Mouse (Mus musculus) cerebellum, adult 11-12 months (tissue): Measurements from ENCODE around the gene Vwce.

Source experiments
- DNase-seq: peaks from one replicate; pipeline ENCODE4 v3.0.0; 2022

The Vwce gene

GRCm38 (mm10) chr19:10692361-10692760, 58.3 kb downstream of the Vwce start:
- DNase-seq = peak; percentile 12

- DNase-seq = no peak
These were observed 60.1 kb downstream of the Vwce start for GRCm38 (mm10) chr19:10693926-10694682.

GRCm38 (mm10) chr19:10695801-10696200, 61.8 kb downstream of the Vwce start:
- DNase-seq = no peak

- DNase-seq = no peak
These were observed 64.3 kb downstream of the Vwce start for GRCm38 (mm10) chr19:10698131-10698991.

GRCm38 (mm10) chr19:10699851-10700250, 65.8 kb downstream of the Vwce start:
- DNase-seq = no peak

- DNase-seq = peak; percentile 75
These were observed 67.2 kb downstream of the Vwce start for GRCm38 (mm10) chr19:10701013-10701726.

- no peak for DNase-seq
These were observed 68.1 kb downstream of the Vwce start for GRCm38 (mm10) chr19:10702125-10702524.

- peak; percentile 69 for DNase-seq
These were observed 69.5 kb downstream of the Vwce start for GRCm38 (mm10) chr19:10703470-10703869.

GRCm38 (mm10) chr19:10707087-10707875, 73.3 kb downstream of the Vwce start:
- DNase-seq = peak; percentile 70

GRCm38 (mm10) chr19:10707881-10708280, 73.9 kb downstream of the Vwce start:
- no peak for DNase-seq

GRCm38 (mm10) chr19:10708900-10709299, 74.9 kb downstream of the Vwce start:
- DNase-seq = no peak

GRCm38 (mm10) chr19:10709360-10710087, 75.5 kb downstream of the Vwce start:
- peak; percentile 100 for DNase-seq

GRCm38 (mm10) chr19:10710088-10710511, 76.1 kb downstream of the Vwce start:
- DNase-seq = peak; percentile 92

- peak; percentile 60 for DNase-seq
These were observed 76.7 kb downstream of the Vwce start for GRCm38 (mm10) chr19:10710751-10711150.

- peak; percentile 56 for DNase-seq
These were observed 78.2 kb downstream of the Vwce start for GRCm38 (mm10) chr19:10712194-10712593.

GRCm38 (mm10) chr19:10712646-10713045, 78.6 kb downstream of the Vwce start:
- DNase-seq = no peak

GRCm38 (mm10) chr19:10713551-10713950, 79.5 kb downstream of the Vwce start:
- no peak for DNase-seq

- peak; percentile 58 for DNase-seq
These were observed 80.2 kb downstream of the Vwce start for GRCm38 (mm10) chr19:10714168-10714567.

GRCm38 (mm10) chr19:10714682-10715475, 80.9 kb downstream of the Vwce start:
- peak; percentile 87 for DNase-seq

GRCm38 (mm10) chr19:10715476-10715875, 81.5 kb downstream of the Vwce start:
- DNase-seq = peak; percentile 65
